Mouse (Mus musculus): Measurements from ENCODE around the gene Fntb.

Gene Fntb

DNA sequence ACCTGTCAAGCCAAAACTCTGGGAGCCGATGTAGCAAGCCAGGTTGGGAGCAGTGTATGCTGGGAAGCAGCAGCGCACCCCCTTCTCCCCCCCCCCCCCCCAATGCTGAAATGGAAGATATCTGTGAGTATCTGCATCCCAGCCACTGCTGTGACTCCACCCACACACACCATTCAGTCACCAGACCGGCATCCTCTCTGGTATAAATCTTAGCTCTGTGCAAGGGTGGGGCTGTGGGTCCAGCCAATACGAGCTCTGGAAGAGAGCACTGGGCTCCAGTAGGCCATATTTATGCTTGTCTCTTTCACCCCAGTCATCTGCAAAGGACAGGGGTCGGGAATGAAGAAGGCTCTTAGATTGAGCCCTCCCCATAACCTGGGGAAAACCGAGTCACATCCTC is 155.0 kb downstream of the Fntb start:
- DNase-seq (ENCODE audit: extremely low spot score), result no peak

DNA sequence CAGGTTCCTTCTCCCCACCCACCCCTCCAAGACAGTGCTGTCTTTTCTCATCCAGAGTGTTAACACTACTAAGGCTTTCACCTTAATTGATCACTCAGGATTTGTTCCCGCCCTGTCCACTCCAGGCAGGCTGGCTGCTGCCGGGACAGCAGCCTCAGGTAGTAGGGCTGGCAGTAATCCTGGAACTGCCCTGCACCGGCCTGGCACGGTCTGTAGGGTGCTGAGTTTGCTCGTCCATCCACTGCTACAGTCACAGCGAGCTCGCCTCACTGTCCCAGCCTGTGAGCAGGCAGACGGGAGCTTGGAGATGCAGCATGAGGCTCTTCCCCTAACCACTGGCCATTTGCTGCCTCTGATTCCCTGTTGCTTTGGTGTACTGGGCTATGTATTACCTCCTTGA is 155.6 kb downstream of the Fntb start:
- no peak for DNase-seq (ENCODE audit: extremely low spot score)

DNA sequence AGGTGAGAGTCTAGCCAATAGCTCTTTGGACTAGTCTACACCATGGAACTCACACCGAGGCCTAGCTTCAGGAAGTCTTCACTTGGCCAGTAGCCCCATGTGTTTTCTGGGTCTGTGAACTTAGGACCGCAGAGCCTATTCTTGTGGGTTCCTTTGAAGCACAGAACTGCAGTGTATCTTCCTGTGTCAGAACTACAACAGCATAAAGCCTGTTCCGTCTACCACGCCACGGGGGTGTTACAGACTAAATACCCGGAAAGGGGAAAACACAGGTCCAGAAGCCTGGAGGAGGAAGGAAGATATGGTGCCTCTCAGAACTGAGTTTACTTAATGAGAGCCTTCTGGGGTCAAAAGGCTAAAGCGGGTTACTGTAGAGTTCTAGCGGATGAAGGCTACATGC is 157.7 kb downstream of the Fntb start:
- DNase-seq (ENCODE audit: extremely low spot score), result no peak

DNA sequence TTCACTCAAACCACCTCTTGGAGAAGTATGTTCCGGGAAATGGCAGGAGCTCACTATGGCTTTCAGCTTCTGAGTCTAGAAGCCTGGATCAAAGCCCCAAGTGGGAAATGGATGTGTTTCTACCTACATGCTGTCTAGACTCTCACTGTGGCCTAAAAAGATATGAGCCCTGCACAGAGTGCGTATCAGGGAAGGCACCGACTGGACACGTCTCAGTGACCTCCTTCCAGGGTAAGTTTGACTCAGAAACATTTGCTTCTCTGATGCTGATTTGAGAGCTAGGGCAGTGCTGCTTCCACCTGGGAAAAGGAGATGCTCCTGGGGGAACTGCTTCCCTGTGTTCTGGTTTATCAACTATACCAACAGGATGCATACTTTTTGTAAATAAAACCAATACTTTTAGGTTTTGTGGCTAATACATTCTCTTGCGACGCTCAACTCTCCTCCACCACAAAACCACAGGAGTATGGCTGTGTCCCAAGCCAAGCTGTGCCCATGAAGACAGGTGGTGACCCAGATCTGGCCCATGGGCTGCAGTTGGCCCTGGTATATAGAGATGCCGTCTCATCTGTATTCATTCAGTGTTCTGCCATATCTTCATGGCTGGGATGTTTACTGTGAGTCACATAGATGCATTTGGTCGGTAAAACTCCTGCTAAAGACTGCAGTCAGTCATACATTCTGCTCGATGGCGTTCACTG is 159.7 kb downstream of the Fntb start:
- no peak for DNase-seq (ENCODE audit: extremely low spot score)

DNA sequence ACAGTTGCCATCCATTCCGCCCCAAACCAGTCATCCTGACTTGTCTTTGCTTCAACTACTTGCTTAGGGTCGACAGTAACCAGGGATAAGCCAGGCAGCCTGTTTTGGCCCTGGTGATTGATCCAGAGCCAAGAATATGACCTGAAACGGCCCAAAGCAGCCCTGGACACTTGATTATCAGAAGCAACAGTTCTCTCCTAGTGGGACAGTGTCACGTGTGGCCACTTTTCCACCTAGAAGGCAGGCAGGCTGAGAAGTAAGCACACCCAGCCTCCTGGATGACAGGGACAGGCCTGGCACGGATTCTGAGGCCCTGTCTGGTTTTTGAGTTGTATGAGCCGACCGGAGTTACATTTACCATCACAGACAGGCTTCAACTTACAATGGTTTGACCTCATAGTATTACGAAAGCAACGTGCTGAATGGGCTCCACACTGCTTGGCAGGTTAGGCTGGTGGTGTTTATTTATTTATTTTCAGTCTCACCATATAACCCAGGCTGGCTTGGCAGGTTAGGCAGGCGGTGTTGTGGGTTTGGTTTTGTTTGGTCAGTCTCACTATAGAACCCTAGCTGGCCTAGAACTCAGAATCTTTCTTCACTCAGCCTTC is 161.1 kb downstream of the Fntb start:
- no peak for DNase-seq (ENCODE audit: extremely low spot score)

DNA sequence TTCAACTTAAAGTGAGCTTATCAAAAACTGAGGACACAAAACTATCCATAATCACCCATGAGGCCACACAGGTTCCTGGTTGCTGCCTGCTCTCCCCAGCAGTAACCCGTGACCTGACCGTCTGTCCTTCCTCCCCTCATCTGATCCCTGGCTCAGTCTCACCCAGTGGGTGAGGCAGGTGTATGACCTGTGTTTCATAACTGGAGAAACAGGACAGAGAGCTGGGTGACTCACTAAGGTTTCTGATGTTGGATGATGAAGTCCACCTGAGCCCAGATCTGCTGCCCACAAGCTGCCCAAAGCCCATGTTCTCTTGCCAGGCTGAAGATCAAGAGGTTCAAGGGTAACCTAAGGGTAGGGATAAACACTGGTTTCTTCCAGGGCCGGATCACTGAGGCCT is 161.6 kb downstream of the Fntb start:
- DNase-seq (ENCODE audit: extremely low spot score), result no peak

DNA sequence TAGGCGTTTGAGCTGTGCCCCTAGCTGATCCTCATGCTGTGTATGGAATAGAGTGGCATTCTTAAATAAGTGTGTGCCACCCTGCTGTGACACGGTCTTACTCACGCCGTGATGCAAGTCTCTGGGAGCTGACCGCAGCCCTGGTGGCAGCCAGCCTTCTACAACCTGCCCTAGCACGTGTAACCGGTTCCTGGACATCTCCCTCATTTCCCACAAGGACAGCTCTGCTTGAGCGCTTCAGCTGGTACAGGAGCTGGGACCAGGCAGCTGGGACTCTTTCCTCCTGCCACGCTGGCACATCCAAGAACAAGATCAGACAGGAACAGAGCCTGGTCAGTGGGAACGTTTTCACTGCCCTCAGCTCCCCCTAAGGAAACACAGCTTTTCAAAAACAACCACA is 162.2 kb downstream of the Fntb start:
- no peak for DNase-seq (ENCODE audit: extremely low spot score)

DNA sequence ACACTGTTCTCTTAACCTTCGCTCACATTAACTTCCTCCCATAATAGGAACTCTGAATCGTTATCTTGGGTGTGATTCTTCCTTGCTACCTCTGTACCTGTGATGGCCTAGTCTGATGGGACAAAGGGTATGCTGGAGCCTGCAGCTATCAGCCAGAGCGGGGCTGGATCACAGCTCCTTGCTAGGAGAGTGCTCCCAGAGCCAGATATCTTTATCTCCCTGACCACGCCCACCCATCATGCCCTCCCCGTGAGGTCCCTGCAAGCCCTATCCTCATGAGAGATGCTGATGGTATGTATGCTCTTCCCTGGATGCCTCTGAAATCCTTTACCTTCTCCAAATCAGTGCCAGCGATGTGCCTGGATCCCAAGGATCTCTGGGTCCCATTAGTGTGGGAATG is 164.8 kb downstream of the Fntb start:
- DNase-seq (ENCODE audit: extremely low spot score), result no peak

DNA sequence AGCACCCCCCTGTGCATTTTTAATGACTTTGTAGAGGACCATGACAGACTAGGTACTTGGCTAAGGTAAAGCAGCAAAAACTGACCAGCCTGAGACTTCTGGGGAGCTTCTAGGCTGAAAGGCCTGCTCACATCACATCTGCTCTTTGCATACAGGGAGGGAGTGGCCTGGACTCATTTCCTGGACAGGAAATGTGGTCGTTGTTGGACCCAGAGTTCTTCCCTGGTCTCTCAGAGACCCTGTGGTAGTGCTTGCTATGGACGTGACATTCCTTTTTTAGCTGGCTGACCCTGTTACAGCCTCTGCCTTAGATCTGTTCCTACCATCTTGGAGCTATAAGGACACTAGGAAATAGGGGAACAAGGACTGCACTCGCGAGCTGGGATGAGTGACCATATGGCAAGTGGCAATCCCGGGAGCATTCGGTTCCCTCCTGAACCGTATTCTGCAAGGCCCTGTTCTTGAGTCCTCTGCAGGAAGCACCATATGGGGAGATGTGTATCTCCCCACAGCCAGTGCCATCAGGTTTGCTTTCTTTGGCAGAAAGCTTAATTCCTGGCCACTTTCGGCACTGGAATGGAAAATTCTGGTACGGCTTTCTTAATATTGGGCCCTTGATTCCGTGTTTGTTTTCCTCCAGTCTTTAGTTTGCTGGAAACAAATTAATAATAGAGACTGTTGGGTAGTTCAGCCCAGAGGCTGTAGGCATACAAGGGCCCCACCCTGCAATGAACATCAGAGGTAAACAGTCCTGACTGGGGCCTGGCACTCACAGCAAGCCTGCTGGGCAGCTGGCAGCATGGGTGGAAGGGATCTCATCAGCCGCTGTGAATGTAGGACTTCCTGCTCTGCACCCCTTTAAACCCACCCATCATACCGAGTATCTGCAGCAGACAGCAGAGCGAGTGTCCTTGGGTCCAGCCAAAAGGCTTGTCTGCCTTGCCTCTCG is 166.6 kb downstream of the Fntb start:
- DNase-seq (ENCODE audit: extremely low spot score), result no peak

DNA sequence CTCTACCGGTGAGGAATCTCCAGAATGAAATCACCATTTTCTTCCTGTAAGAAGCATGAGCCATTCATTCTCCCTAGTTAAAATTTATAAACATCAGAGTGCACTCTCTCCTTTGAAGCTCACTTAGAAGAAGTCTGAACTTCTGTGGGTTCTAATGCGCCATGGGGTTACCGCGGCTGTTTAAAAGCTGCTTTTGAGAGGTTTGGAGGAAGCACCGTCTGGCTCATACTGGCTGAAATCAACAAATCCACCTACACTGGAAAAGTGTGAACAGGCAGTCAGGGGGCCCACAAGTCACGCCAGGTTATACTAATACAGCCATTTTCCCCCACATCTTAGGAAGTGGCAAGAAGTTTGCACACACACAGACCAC is 167.3 kb downstream of the Fntb start:
- no peak for DNase-seq (ENCODE audit: extremely low spot score)

DNA sequence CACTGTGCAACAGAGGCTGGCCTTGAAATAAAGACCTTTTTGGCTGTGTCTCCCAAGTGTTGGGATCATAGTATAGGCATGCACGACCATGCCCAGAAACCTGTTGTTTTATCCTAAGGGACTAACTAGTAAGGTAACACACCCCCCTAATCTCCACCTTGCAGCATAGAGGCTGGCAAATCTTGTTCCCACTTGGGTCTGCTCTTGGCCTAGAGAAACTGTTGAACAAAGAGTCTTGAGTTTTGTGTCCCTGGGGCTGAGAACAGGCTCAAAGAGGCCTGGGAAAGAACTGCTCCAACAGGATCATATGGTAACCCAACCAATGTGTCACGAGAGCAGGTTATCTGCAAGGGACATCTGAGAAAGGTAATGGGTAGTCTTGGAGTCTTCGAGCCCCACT is 169.0 kb downstream of the Fntb start:
- DNase-seq (ENCODE audit: extremely low spot score), result no peak

DNA sequence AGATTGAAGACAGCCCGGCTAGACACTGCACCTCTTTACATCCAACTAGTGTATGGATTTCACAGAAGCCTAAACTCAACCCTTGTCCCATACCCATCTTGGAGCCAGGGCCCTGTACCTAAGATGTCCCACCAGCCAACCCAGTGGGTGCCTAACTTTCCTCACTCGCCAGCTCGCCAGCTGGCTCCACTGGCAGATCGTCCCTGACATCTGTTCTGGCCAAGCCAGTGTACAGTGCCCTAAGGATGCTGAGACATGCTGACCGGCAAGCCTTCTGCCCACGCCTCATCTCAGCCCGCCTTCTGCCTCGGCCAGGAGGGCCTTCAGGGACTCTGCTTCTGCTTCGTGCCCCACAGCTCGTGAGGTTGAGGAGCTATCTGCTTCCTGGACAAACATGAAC is 170.8 kb downstream of the Fntb start:
- no peak for DNase-seq (ENCODE audit: extremely low spot score)

DNA sequence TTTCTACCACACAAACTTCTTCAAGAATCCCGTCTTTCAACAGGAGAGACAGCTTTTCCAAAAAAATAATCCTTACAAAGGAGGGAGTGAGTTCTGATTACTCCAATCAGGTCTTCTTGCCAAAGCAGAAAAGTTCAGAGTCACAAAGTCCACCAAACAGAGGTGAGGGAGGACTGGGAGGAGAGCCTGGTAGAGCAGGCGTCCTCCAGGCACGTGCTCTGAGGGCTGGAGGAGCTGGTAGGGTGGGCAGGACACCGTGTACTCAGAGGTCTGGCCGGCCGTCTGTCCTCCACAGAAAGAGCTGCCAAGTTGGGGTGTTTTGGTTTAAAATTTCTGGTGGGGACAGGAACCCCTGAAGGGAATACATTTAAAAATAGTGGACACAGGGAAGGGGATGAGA is 172.6 kb downstream of the Fntb start:
- no peak for DNase-seq (ENCODE audit: extremely low spot score)

DNA sequence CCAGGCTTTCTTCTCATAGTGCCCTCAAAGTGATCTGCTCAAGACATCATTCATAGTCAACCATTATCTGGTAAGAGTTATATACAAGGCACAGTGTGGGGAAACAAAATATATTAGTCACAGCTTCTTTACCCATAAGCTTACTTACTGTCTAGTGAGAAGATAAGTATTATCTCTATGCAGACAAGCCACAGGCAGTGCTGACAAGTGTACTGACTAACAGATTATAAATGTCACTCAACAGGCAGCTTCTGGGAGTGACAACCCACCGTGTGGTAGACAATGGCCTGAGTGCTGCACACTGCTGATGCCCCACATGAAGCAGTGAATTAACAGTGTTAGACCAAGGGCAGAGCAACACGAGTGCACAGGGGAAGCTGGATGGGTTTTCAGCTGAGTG is 176.1 kb downstream of the Fntb start:
- DNase-seq (ENCODE audit: extremely low spot score), result no peak

DNA sequence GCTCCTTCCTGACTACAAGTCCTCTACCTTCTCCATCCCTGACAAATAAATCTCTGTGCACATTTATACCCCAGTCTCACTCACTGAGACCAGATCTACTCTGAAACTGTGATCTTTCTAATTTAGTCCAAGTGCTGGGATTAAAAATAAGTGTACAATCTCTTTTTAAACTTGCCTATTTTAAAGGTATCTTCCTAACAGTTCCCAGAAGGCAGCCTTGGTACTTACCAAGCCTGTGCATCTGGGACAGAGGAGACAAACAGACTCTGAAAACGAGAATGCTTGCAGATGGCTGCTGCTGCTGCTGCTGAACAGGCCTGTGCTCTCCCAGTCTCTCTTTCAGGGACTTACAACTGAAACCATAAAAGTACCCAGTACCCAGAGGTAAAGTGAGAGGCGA is 177.1 kb downstream of the Fntb start:
- no peak for DNase-seq (ENCODE audit: extremely low spot score)

DNA sequence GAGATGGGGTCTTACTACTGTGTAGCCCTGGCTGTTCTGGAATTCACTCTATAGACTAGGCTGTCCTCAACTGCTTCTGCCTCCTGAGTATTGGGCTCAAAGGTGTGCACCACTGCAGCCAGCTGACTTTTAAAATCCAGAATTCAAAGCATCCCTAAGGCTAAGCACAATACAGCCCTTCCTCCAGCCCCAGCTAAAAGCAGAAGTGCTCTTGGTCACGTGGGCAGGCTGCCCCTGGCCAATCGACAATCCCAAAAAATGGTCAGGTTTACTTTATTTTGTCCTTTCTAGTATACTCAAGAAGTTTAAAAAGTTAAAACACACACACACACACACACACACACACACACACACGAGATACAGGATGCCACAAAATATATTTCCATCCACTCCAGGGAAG is 177.7 kb downstream of the Fntb start:
- DNase-seq (ENCODE audit: extremely low spot score), result no peak

DNA sequence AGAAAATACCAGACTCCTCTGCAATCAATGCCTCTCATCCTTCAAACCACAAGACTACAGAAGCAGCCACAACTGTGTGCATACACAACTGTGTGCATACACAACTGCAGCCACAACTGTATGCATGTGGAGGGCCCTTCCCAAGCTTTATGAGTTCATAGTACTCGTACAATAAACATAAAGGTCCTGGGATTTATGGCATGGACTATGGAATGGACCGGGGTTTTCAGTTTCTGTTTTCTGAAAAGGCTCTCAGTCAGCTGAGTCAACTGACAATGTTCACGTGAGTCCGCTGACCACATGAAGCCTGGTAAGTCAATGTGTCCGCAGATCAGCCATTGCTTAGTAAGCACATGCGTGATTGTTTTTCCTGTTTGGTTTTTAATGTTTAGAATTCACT is 178.1 kb downstream of the Fntb start:
- no peak for DNase-seq (ENCODE audit: extremely low spot score)

DNA sequence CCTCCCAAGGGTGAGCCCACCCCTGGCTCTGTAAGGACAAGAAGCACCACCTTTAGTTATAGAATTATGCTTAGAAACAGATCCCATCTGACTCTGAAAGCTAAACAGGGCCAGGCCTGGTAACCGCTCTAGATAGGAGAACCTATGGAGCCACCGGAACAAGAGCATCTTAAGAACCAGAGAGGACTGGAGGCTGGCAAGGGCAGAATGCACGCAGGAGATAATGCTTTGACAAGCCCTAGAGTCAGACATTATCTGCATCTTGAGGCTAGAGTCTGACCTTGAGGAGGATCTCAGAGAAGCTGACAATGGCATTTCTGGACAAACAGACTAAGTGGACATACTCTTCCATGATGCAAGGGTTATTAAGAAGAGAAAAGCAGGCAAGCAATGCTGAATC is 182.1 kb downstream of the Fntb start:
- no peak for DNase-seq (ENCODE audit: extremely low spot score)

DNA sequence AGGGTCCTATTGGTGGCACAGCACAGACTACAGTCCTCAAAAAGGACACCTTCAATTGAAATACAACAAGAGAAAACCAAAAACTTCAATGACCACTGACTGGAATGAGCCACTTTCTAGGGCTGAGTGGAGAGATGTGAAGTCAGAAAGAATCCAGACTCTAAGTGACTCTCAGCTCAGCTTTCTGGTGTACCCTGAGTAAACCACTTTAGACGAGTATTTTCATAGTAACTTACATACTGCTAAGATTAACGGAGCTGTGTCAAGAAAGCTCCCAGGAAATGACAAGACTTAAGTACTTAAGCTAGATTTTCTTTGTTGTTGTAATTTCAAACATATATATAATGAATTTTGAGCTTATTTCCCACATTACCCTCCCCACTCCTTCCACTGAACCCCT is 182.8 kb downstream of the Fntb start:
- no peak for DNase-seq (ENCODE audit: extremely low spot score)

DNA sequence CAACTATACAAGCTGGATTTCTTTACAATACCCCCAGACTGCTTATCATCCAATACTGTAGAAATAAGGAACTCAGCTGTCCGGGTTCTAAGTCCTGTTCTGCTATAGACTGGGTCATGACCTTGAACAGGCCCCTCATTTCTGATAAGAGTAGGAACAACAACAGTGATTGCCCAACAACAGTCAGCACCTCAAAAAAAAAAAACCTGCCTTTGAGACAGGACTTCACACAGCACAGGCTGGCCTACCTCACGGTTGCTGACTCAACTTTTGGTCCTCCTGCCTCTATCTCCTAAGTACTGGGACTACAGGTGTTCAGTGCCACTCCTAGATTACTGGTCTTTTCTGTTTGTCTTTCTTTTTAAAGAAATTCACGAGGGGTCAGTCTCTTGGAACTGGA is 183.4 kb downstream of the Fntb start:
- no peak for DNase-seq (ENCODE audit: extremely low spot score)

DNA sequence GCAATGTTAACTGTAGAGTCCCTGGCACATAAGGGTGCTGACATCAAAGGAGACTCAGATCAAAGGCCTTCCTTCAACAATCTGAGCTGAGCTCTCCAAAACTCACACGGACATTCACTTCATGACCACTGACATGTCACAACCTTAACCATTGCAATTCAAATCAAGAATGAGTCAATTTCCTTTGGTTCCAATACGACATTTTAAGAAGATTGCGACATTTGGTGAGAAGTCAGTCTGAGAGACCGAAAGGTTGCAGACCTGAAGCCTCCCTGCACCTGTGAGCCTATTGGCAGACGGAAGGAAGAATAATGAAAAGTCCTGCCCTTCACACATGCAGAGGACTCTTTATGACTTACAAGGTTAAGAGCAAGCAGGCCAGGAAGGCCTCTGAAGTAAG is 184.9 kb downstream of the Fntb start:
- no peak for DNase-seq (ENCODE audit: extremely low spot score)

DNA sequence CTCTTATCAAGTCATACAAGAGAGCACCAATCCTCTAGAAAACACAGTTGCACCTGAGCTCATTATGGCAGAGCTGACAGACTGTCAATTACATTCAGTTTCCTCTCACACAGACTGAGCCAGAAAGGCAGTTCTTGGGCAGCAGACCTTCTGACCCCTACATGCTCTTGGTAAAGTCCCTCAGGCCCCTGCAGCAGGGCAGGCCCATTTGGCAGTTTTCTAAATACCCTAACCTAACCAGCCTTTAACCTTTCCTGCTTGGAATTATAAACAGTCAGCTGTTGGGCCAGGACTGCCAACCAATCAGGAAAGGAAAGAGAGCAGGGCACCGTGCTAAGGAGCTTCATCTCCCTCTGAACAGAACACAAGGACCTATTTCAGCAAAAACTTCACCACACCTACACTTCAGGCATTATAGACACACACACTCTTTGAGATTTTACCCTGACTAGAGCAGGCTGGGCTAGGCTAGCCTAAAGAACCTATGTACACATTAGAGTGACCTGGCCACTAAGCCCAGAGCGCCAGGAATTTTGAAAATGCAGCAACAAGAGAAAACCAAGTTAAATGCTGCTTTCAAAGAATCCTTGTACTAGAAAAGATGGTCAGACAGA is 188.5 kb downstream of the Fntb start:
- no peak for DNase-seq (ENCODE audit: extremely low spot score)
